Mouse (Mus musculus) left cerebral cortex, adult 2 months (tissue): Measurements from ENCODE around the gene Smyd3. TPM values are rescaled to one million over a fixed set of nuclear protein-coding genes. Genes with fewer than 3 reads are reported as not detected.
"Not testable (repeated sequence)": the region's sequence is repeated elsewhere in the genome, so short reads cannot be mapped to it uniquely, and the experiment has no call there.

Experiments used
- DNase-seq, 2 experiments: peaks; one replicate each; pipeline ENCODE4 v3.0.0; 2021 to 2022; ENCODE audit warnings: low spot score in 2 of 2, mixed read lengths in 1 of 2; ENCODE audit errors: extremely low spot score in 1 of 2
- H3K27ac ChIP-seq: fragments of 200-600 bp; 2 replicates; pipeline ENCODE4 v1.8.1; 2022
- H3K4me3 ChIP-seq: fragments of 200-600 bp; 2 replicates; pipeline ENCODE4 v1.8.1; 2022
- CTCF ChIP-seq: fragments of 200-600 bp; IDR thresholded peaks from 2 replicates; pipeline ENCODE4 v1.8.1; 2022; ENCODE audit warnings: antibody characterized with exemption, mild to moderate bottlenecking, moderate library complexity
- intact Hi-C: fragments of 180-260 bp; cut with DNase I; formaldehyde crosslinking; loops from one replicate; pipeline ENCODE4 v1.15.1; 2025
- total RNA-seq, 2 experiments: library from RNA; stranded (reverse); gene quantifications; 2 replicates each; pipeline ENCODE4 v1.2.3; 2021

Smyd3 gene
- total RNA-seq, 2 experiments from 2014 or later: 25.0 to 25.6 TPM

GRCm38 (mm10) chr1:179295626-179296025 lies 222.2 kb downstream of the Smyd3 start:
- no peak for DNase-seq
- Histone ChIP-seq H3K4me3 (no peak overlapping the region), H3K27ac (no peak overlapping the region)
- intact Hi-C loops: no loop called here
- no peak for TF ChIP-seq CTCF

- intact Hi-C loops: no loop called here
- no peak for TF ChIP-seq CTCF
- DNase-seq: no peak
- Histone ChIP-seq H3K4me3 (no peak overlapping the region), H3K27ac (no peak overlapping the region)
These were observed 224.0 kb downstream of the Smyd3 start for GRCm38 (mm10) chr1:179293772-179294353.

DNA sequence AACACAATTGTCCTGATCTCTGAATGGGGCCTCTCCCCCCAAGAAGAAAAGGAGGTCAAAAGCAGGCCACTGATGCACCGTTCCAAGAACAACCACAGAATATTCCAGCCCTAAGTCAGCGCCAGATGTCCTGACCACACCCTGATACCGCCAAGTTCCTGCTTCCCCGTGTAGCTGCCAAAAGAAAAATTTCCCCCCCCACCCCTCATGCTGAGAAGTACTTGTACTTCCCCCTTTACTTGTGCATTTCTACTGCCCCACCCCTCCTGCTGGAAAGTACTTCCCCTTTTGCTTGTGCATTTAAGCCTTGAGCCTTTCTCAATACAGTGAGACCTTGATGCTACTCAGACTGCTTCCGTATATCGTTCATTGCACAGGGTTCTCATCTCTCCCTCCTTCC lies 227.7 kb downstream of the Smyd3 start:
- DNase-seq, H3K4me3 ChIP-seq, intact Hi-C loops, H3K27ac ChIP-seq: not testable (repeated sequence)

GRCm38 (mm10) chr1:179289744-179290143 lies 228.1 kb downstream of the Smyd3 start:
- H3K4me3 ChIP-seq: no peak overlapping the region
- intact Hi-C loops: no loop called here
- TF ChIP-seq CTCF: no peak
- no peak for DNase-seq
- H3K27ac ChIP-seq: no peak overlapping the region

DNA sequence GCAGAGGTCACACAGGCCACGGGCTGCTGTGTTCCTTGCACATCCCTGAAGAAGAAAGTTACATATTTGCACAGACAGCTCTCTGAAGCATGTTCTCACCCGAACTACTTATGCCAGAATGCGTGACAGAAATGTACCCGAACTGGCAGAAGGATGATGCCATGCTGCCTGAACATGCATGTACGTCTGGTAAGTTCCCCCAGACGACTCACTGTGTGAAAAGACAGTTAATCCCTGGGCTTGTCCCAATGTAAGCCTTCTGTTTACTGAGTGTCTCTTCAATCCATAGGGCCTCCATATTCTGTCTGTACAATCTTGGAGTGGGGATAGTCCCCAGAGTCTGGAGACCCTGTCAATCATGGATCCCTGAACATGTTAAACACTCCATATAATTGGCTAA lies 231.1 kb downstream of the Smyd3 start:
- H3K27ac ChIP-seq: no peak overlapping the region
- DNase-seq: no peak
- no peak overlapping the region for H3K4me3 ChIP-seq
- no peak for TF ChIP-seq CTCF
- intact Hi-C loops: no loop called here

GRCm38 (mm10) chr1:179282821-179283220 lies 235.0 kb downstream of the Smyd3 start:
- no peak for TF ChIP-seq CTCF
- no peak for DNase-seq
- no peak overlapping the region for H3K27ac ChIP-seq
- H3K4me3 ChIP-seq: no peak overlapping the region
- intact Hi-C loops: no loop called here

DNA sequence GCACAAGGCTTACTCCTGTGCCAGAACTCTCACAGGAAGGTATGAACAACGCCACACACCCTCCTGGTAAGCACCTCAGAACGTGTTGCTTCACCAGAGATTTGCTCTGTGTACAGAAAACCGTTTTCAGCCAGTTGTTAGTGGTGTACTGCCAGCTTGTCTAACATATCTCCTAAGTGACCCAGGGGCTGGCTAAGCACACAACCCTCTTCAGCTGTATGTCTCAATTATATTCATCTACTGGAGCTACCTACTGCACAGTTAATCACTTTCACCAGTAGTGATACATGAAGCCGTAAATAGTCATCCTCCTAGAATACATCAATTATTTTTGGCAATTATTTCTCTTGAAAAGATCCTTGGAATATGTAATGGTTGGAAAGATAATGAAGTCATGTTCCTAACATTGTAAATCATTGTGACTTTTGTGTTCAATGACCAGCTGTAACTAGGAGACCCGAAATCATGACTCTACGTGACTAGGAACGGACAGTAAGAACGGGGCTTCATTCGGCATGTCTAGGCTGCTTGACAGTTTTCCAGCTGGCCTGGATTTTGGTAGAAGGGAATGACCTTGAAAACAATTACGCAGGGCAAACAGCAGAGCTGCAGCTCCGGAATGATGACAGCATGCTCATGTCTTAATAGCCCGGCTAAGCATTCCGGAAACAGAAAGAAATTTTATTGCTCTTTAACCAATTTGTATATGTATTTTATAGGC lies 236.3 kb downstream of the Smyd3 start:
- Histone ChIP-seq H3K27ac (no peak overlapping the region), H3K4me3 (no peak overlapping the region)
- intact Hi-C loops: no loop called here
- DNase-seq: no peak
- no peak for TF ChIP-seq CTCF

- no peak overlapping the region for H3K4me3 ChIP-seq
- intact Hi-C loops: no loop called here
- no peak for TF ChIP-seq CTCF
- no peak overlapping the region for H3K27ac ChIP-seq
- no peak for DNase-seq
These were observed 238.7 kb downstream of the Smyd3 start for GRCm38 (mm10) chr1:179279116-179279515.

- TF ChIP-seq CTCF: no peak
- intact Hi-C loops: no loop called here
- DNase-seq: no peak
- Histone ChIP-seq H3K27ac (no peak overlapping the region), H3K4me3 (no peak overlapping the region)
These were observed 240.5 kb downstream of the Smyd3 start for GRCm38 (mm10) chr1:179277346-179277745.

GRCm38 (mm10) chr1:179276866-179277265 lies 241.0 kb downstream of the Smyd3 start:
- H3K4me3 ChIP-seq: no peak overlapping the region
- intact Hi-C loops: no loop called here
- TF ChIP-seq CTCF: no peak
- no peak for DNase-seq
- no peak overlapping the region for H3K27ac ChIP-seq

DNA sequence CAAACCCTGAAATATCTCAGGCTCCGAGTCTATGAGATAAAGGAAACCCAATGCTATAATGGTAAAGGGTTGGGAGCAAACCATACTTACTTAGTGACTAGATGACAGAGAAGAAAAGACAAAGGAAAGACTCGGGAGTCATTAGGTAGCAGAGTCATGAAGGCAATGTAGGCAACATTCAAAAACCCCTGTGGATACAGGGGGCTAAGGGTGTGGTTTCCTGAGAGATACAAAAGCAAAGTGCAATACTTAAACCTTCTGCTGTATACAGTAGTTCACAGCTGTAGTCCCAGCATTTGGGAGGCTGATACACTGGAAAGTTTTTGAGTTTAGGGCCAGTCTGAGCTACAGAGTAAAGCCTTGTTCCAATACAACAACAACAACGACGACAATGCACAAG lies 244.9 kb downstream of the Smyd3 start:
- intact Hi-C loops: no loop called here
- DNase-seq: no peak
- Histone ChIP-seq H3K4me3 (no peak overlapping the region), H3K27ac (no peak overlapping the region)
- no peak for TF ChIP-seq CTCF

- Histone ChIP-seq H3K4me3 (no peak overlapping the region), H3K27ac (no peak overlapping the region)
- DNase-seq: no peak
- intact Hi-C loops: no loop called here
- no peak for TF ChIP-seq CTCF
These were observed 245.5 kb downstream of the Smyd3 start for GRCm38 (mm10) chr1:179272351-179272750.

DNA sequence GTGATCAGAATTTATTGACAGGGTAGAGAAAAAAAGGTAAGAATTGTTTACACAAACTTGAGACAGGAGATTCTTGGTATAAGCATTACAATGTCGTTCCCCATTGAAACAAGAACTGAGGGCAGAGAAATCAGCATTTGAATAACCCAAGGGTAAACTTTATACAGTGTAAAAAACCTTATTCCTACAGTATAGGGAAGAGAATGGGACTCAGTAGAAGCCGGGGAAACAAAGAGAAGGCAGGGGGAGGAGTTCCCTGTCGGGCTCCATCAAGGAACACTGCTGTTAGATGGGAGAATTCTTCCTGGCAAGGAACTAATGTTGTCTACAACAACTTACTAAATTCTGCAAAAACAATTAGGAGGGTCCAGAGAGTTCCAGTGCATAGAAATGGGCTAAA lies 250.9 kb downstream of the Smyd3 start:
- no peak for TF ChIP-seq CTCF
- Histone ChIP-seq H3K4me3 (no peak overlapping the region), H3K27ac (no peak overlapping the region)
- intact Hi-C loops: no loop called here
- DNase-seq: no peak
